Mouse (Mus musculus) c-Kit-positive CD71-positive TER-119-negative erythroid progenitor cells, embryonic 14.5 days (primary cell): ENCODE measurements around the gene Serinc2.

Experiments
- DNase-seq: peaks from one replicate; pipeline ENCODE4 v3.0.0-alpha.2; 2013; ENCODE audit warnings: low read depth

The Serinc2 gene

GRCm38 (mm10) chr4:130297123-130297529 is 18.1 kb upstream of the Serinc2 start:
- peak; percentile 92 for DNase-seq

- DNase-seq: peak; percentile 67
Observed at GRCm38 (mm10) chr4:130296243-130296965, 17.4 kb upstream of the Serinc2 start.

- peak; percentile 77 for DNase-seq
Observed at GRCm38 (mm10) chr4:130295047-130295745, 16.2 kb upstream of the Serinc2 start.

GRCm38 (mm10) chr4:130294513-130294912 is 15.5 kb upstream of the Serinc2 start:
- DNase-seq: peak; percentile 38

GRCm38 (mm10) chr4:130292271-130292670 is 13.3 kb upstream of the Serinc2 start:
- DNase-seq: peak; percentile 84

- DNase-seq: no peak
Observed at GRCm38 (mm10) chr4:130289824-130290223, 10.8 kb upstream of the Serinc2 start.

GRCm38 (mm10) chr4:130286531-130286930 is 7.5 kb upstream of the Serinc2 start:
- no peak for DNase-seq

GRCm38 (mm10) chr4:130283826-130284225 is 4.8 kb upstream of the Serinc2 start:
- no peak for DNase-seq

- no peak for DNase-seq
Observed at GRCm38 (mm10) chr4:130282856-130283255, 3.9 kb upstream of the Serinc2 start.

GRCm38 (mm10) chr4:130276573-130277176 is 2.3 kb downstream of the Serinc2 start:
- DNase-seq: no peak

GRCm38 (mm10) chr4:130275823-130276105 is 3.2 kb downstream of the Serinc2 start:
- no peak for DNase-seq

GRCm38 (mm10) chr4:130275016-130275822 is 3.8 kb downstream of the Serinc2 start:
- DNase-seq: no peak

- DNase-seq: no peak
Observed at GRCm38 (mm10) chr4:130274346-130275015, 4.5 kb downstream of the Serinc2 start.

- no peak for DNase-seq
Observed at GRCm38 (mm10) chr4:130273698-130274345, 5.2 kb downstream of the Serinc2 start.

GRCm38 (mm10) chr4:130270611-130271347 is 8.2 kb downstream of the Serinc2 start:
- no peak for DNase-seq

GRCm38 (mm10) chr4:130270089-130270488 is 8.9 kb downstream of the Serinc2 start:
- no peak for DNase-seq

GRCm38 (mm10) chr4:130268736-130269135 is 10.3 kb downstream of the Serinc2 start:
- DNase-seq: no peak

GRCm38 (mm10) chr4:130267069-130267468 is 11.9 kb downstream of the Serinc2 start:
- DNase-seq: no peak

- no peak for DNase-seq
Observed at GRCm38 (mm10) chr4:130266601-130267000, 12.4 kb downstream of the Serinc2 start.

GRCm38 (mm10) chr4:130264698-130265349 is 14.2 kb downstream of the Serinc2 start:
- no peak for DNase-seq
